In genomic region chr9:37656931-37657481, GRCm38 (mm10) we compare ENCODE assay signal across 8 mouse cellular contexts. TPM values are rescaled to one million over a fixed set of nuclear protein-coding genes. Genes with fewer than 3 reads are reported as not detected.
DNase-seq lines count a peak whose midpoint lies in the region; ATAC-seq and TF ChIP-seq lines count a peak whose summit lies in the region.

TSS of gene Tbrg1 (minus strand) at chr9:37657312.

- H3K36me3 ChIP-seq in hindbrain, embryonic 14.5 days (replicated peaks; ENCODE audit: control insufficient read depth, insufficient read depth): peaks cover 26% of the 10 kb centered on the region

- in situ Hi-C loops in Patski (cut with MboI; ENCODE audit: low pct_unique_long_range_greater_than_20kb): no loop called here

- no peaks in the 10 kb centered on the region for H3K9me3 ChIP-seq in hindbrain, embryonic 14.5 days (ENCODE audit: control insufficient read depth, low read length)

- CTCF ChIA-PET in Patski (lab: Charles Lee): interaction anchor here (1.4 kb wide), 1 partner anchor 21 kb away, joined by 3 read pairs; no protein-coding TSS in a partner anchor

- H3K4me1 ChIP-seq in hindbrain, embryonic 14.5 days (replicated peaks; ENCODE audit: control insufficient read depth, insufficient read depth, low read length): peaks cover 11% of the 10 kb centered on the region

- ATAC-seq in Patski: peak; percentile 94
- peak; percentile 91 for ATAC-seq in hindbrain, embryonic 14.5 days (ENCODE audit: low FRiP score)

- under 1% methylated on average over 36 of the region's 36 CpGs for WGBS in hindbrain, embryonic 14.5 days

- H3K9ac ChIP-seq in hindbrain, embryonic 14.5 days: peak within 1 kb of the TSS; percentile 64

- peak within 1 kb of the TSS; percentile 33 for H3K27ac ChIP-seq in hindbrain, embryonic 14.5 days

- H3K4me2 ChIP-seq in hindbrain, embryonic 14.5 days (replicated peaks): peak within 1 kb of the TSS; percentile 58

- TF ChIP-seq CTCF in Patski (IDR thresholded peaks at IDR 0.05): no peak

- POLR2A ChIA-PET in Patski (lab: Charles Lee): interaction anchor here (0.6 to 1.2 kb wide), 2 partner anchors 16 to 240 kb away, joined by 3 read pairs; partner anchors contain the start of gene Olfr145

- peak within 1 kb of the TSS; percentile 61 for H3K4me3 ChIP-seq in hindbrain, embryonic 14.5 days (replicated peaks; ENCODE audit: low read length)

- no peaks in the 10 kb centered on the region for H3K27me3 ChIP-seq in Patski
- H3K27me3 ChIP-seq in hindbrain, embryonic 14.5 days (ENCODE audit: control insufficient read depth, insufficient read depth, low read length): no peaks in the 10 kb centered on the region

- peak; percentile 75 for DNase-seq in Patski (ENCODE audit: low read depth, low spot score)
- peak; percentile 82 to 84 for DNase-seq in cerebellum, postnatal 25 days
- peak; percentile 64 to 68 for DNase-seq in frontal cortex, postnatal 25 days (ENCODE audit: low spot score in 2 of 2)
- DNase-seq in hindbrain, embryonic 14.5 days (ENCODE audit: low spot score): peak; percentile 83
- DNase-seq in layer of hippocampus, postnatal 36 days: peak; percentile 82
- peak; percentile 89 for DNase-seq in lung, postnatal 36 days
- DNase-seq in retina, postnatal 1 day: peak; percentile 90
- DNase-seq in urinary bladder, adult 2 months (ENCODE audit: low spot score): peak; percentile 80

RNA-seq across cellular contexts. Expression of gene Tbrg1, which starts in this region (rescaled TPM):
- polyA plus RNA-seq in Patski (2021): 97.7 TPM
- polyA plus RNA-seq in hindbrain, embryonic 14.5 days (2014; fragmentation: Nextera tagmentation; extraction: Ambion mirVana): 91.3 and 91.5 TPM in 2 replicates
- total RNA-seq in layer of hippocampus, postnatal 36 days (2021): 10 to 100 TPM; 48.1 to 48.3 TPM
- polyA plus RNA-seq in urinary bladder, adult 2 months (2012; rRNA removed): 77.0 and 83.6 TPM in 2 replicates

Comparison
In these comparisons a context has a peak if more than half of its experiments do, and no peak if none do; other contexts are left out.
1. Peak in every context shown above with its lines: DNase-seq, ATAC-seq, H3K4me3 ChIP-seq and H3K27ac ChIP-seq.